Mouse (Mus musculus) limb, embryonic 13.5 days (tissue): ENCODE data around the gene Cpeb3. TPM values are rescaled to one million over a fixed set of nuclear protein-coding genes. Genes with fewer than 3 reads are reported as not detected.

ENCODE experiments used
- ATAC-seq: fragments of 200-750 bp; cut with Nextera tagmentation; 2 replicates; pipeline ENCODE4 v1.8.0; 2017; ENCODE audit warnings: low read depth, moderate number of reproducible peaks, moderate TSS enrichment; ENCODE audit not compliant: low FRiP score
- H3K27ac ChIP-seq: fragments of 300-500 bp; sonication (generic); 2 replicates; pipeline ENCODE4 v1.5.1; 2015; ENCODE audit warnings: inconsistent platforms, mild to moderate bottlenecking, moderate library complexity
- H3K27me3 ChIP-seq: fragments of 300-500 bp; sonication (generic); 2 replicates; pipeline ENCODE4 v1.6.1; 2015; ENCODE audit warnings: mild to moderate bottlenecking, inconsistent platforms
- H3K36me3 ChIP-seq: fragments of 300-500 bp; sonication (generic); 2 replicates; pipeline ENCODE4 v1.6.1; 2015; ENCODE audit warnings: inconsistent platforms, mild to moderate bottlenecking, moderate library complexity
- H3K4me1 ChIP-seq: fragments of 300-500 bp; sonication (generic); 2 replicates; pipeline ENCODE4 v1.6.1; 2015; ENCODE audit warnings: inconsistent platforms
- H3K4me2 ChIP-seq: fragments of 300-500 bp; sonication (generic); replicated peaks from 2 replicates; pipeline ENCODE4 v1.6.1; 2015; ENCODE audit warnings: inconsistent platforms, mild to moderate bottlenecking, moderate library complexity
- H3K4me3 ChIP-seq: fragments of 300-500 bp; sonication (generic); 2 replicates; pipeline ENCODE4 v1.5.1; 2015; ENCODE audit warnings: moderate library complexity, mild to moderate bottlenecking, inconsistent platforms
- H3K9ac ChIP-seq: fragments of 300-500 bp; sonication (generic); 2 replicates; pipeline ENCODE4 v1.6.1; 2015; ENCODE audit warnings: mild to moderate bottlenecking, inconsistent platforms
- H3K9me3 ChIP-seq: fragments of 300-500 bp; sonication (generic); 2 replicates; pipeline ENCODE4 v1.6.1; 2016; ENCODE audit warnings: inconsistent platforms
- WGBS: fragments of 180-500 bp; shearing (Covaris S2); methylation state at CpG from one replicate; pipeline ENCODE4 v1.1.7; 2015; 5-methylcytosine and 5-hydroxymethylcytosine counted together
- polyA plus RNA-seq: library from polyadenylated mRNA; unstranded; fragments of >200 nt; fragmentation: Nextera tagmentation; extraction: Ambion mirVana; gene quantifications from 2 replicates; pipeline ENCODE4 v1.2.1, GENCODE M21; 2015

Gene Cpeb3
- polyA plus RNA-seq, 1 experiment from 2014 or later: 1.0 TPM

DNA sequence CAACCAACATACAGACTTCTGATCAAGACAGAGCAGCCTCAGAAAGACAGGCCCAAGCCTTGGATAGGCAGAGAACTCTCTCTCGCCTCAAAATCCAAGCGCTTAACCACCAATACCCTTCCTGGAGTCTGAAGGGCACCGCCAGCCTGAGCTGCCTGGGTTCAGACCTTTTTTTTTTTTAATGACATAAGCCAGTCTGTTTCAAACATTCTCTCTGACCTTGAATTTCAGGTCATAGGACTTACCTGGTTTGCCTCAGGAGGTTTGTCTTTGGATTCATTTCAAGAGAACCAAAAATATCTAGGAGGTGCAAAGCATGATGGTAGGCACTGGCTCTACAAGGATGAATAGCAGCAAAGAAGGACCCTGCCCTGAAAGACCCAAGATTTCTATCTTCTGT is 134.1 kb downstream of the Cpeb3 start:
- Histone ChIP-seq H3K27me3 (no peaks in the 10 kb centered on the region), H3K36me3 (no peaks in the 10 kb centered on the region), H3K27ac (no peak overlapping the region), H3K4me1 (no peaks in the 10 kb centered on the region), H3K4me2 (no peak overlapping the region), H3K4me3 (no peak overlapping the region), H3K9ac (no peak overlapping the region), H3K9me3 (no peaks in the 10 kb centered on the region)
- 90% methylated on average over 3 of the region's 3 CpGs for WGBS
- no peak for ATAC-seq

DNA sequence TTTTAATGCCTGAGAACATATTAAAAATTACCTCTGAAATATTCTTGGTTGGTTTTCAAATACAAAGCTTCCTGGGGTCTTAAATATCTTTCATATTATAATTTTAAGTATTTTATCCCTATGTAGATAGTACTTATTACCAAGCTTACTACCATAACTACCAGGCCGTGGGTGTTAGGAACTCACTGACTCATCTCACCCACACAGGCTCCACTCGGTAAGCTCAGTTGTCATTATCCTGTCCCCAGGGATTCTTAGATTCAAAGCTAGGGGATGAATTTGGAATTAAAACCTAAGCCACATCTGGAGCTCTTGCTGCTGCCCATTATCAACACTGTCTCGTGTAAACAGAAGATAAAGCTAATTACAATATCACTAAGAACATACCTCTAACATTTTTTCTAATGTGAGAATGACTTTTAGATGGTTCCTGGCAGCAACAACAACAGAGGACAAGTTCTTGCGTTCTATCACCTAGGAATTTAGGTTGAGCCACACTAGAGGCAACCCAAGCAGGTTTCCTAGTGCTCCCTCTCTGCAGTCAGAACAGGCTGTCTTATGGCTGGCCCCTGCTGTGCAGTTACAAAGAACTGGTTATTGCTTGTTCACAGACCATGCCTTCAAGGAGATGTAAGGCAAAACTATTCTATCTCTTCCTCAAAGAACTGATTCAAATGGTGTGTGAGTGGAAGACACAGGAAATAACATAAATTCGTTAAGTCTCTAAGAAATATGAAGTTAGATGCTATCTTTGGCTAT is 135.4 kb downstream of the Cpeb3 start:
- Histone ChIP-seq H3K4me3 (no peak overlapping the region), H3K27me3 (no peaks in the 10 kb centered on the region), H3K9ac (no peak overlapping the region), H3K4me2 (no peak overlapping the region), H3K9me3 (no peaks in the 10 kb centered on the region), H3K27ac (no peak overlapping the region), H3K4me1 (no peaks in the 10 kb centered on the region), H3K36me3 (no peaks in the 10 kb centered on the region)
- WGBS: 68% methylated on average over 5 of the region's 5 CpGs
- ATAC-seq: no peak

GRCm38 (mm10) chr19:37069243-37069642 is 139.2 kb downstream of the Cpeb3 start:
- no peak overlapping the region for H3K4me3 ChIP-seq
- no peaks in the 10 kb centered on the region for H3K27me3 ChIP-seq
- H3K9me3 ChIP-seq: no peaks in the 10 kb centered on the region
- H3K9ac ChIP-seq: no peak overlapping the region
- no peak for ATAC-seq
- no peak overlapping the region for H3K4me2 ChIP-seq
- 79% methylated on average over 4 of the region's 4 CpGs for WGBS
- no peaks in the 10 kb centered on the region for H3K36me3 ChIP-seq
- H3K27ac ChIP-seq: no peak overlapping the region
- no peaks in the 10 kb centered on the region for H3K4me1 ChIP-seq

DNA sequence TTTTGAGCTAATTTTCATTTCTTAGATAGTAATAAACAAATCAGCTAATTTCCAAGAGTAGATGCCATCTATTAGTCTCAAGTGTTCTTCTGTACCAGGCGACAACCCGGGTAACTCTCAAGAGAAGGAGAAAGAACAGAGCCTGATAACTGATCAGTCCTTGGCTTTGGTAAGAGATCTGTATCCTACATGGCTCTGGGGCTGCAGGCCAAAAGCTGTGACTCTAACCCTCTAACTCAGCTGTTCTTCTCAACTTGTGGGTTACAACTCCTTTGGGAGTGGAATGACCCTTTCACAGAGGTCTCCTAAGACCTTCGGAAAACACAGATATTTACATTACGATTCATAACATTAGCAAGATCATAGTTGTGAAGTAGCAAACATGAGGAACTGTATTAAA is 148.3 kb downstream of the Cpeb3 start:
- no peak overlapping the region for H3K9ac ChIP-seq
- ATAC-seq: no peak
- no peak overlapping the region for H3K4me2 ChIP-seq
- no peaks in the 10 kb centered on the region for H3K4me1 ChIP-seq
- H3K27ac ChIP-seq: no peak overlapping the region
- H3K36me3 ChIP-seq: no peaks in the 10 kb centered on the region
- no peaks in the 10 kb centered on the region for H3K9me3 ChIP-seq
- WGBS: 80% methylated on average over 4 of the region's 4 CpGs
- H3K27me3 ChIP-seq: no peaks in the 10 kb centered on the region
- H3K4me3 ChIP-seq: no peak overlapping the region

- no peaks in the 10 kb centered on the region for H3K4me1 ChIP-seq
- H3K4me2 ChIP-seq: no peak overlapping the region
- H3K9me3 ChIP-seq: no peaks in the 10 kb centered on the region
- no peaks in the 10 kb centered on the region for H3K27me3 ChIP-seq
- no peak overlapping the region for H3K27ac ChIP-seq
- 71% methylated on average over 2 of the region's 2 CpGs for WGBS
- H3K36me3 ChIP-seq: no peaks in the 10 kb centered on the region
- no peak overlapping the region for H3K9ac ChIP-seq
- H3K4me3 ChIP-seq: no peak overlapping the region
- no peak for ATAC-seq
Observed at GRCm38 (mm10) chr19:37059623-37060022, 148.8 kb downstream of the Cpeb3 start.

GRCm38 (mm10) chr19:37057161-37057905 is 151.1 kb downstream of the Cpeb3 start:
- Histone ChIP-seq H3K9me3 (no peaks in the 10 kb centered on the region), H3K4me3 (no peak overlapping the region), H3K36me3 (no peaks in the 10 kb centered on the region), H3K4me2 (no peak overlapping the region), H3K9ac (no peak overlapping the region), H3K27ac (no peak overlapping the region), H3K27me3 (no peaks in the 10 kb centered on the region), H3K4me1 (no peaks in the 10 kb centered on the region)
- 74% methylated on average over 8 of the region's 8 CpGs for WGBS
- no peak for ATAC-seq

DNA sequence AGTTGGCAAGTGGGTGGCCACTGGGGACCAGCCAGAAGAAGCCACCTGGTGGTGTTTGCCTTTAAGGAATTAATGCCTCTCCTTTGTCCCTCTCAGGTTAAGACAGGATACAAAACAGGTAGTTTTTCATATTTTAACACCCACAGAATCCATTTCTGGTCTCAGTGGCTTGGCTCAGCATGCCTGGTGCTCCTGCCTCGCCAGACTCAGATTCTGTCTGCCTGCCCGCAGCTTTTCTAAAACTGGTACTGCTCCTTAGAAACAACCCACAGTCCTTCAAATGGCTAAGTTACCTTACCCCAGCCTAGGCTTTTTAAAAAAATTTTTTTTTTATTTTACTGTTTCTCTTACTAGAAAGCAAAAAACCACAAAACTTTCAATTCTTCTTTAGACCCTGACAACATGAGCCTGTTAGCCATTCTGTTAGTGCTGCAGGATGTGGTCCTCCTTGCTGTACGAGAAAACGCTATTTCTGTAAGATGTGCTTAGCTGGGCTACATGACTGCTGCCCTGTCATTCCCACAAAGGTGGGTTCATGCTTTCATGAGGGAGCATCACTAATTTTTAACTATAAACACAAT is 152.3 kb downstream of the Cpeb3 start:
- Histone ChIP-seq H3K27ac (no peak overlapping the region), H3K4me3 (no peak overlapping the region), H3K36me3 (no peaks in the 10 kb centered on the region), H3K4me2 (no peak overlapping the region), H3K4me1 (no peaks in the 10 kb centered on the region), H3K9me3 (no peaks in the 10 kb centered on the region), H3K27me3 (no peaks in the 10 kb centered on the region), H3K9ac (no peak overlapping the region)
- 79% methylated on average over 4 of the region's 4 CpGs for WGBS
- no peak for ATAC-seq

DNA sequence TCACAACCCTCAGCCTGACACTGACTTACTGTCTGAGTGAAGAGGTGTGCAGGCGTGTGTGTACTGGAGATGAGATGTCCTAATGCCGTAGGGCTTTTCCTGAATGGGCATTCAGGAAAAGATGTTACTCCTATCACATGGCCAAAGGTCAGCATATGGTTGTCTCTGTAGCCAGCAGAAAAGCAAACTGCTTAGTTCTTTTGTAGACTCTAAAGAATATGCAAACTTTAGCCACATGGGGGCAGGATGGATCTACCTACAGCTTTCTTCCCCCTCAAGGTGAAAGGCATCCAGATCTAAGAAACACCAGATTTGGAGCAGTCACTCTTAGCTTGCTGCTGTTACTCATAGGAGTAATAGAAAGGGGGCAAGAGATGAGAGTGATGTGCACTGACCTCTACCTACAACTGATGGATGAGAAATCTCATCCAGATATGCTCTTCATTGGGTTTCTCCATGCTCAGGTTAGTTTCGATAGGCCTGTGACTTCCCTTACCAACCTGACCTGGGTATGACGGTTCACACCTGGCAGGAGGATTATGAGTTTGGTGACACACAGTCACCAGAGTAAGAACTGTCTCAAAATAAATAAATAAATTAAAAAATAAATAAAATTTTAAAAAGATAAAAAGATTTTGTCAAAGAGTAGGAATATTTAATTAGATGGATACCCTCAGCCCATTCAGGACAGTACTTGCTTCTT is 157.6 kb downstream of the Cpeb3 start:
- no peak overlapping the region for H3K4me3 ChIP-seq
- H3K9ac ChIP-seq: no peak overlapping the region
- 72% methylated on average over 4 of the region's 4 CpGs for WGBS
- no peak overlapping the region for H3K4me2 ChIP-seq
- no peaks in the 10 kb centered on the region for H3K9me3 ChIP-seq
- ATAC-seq: 0 out of 2 replicates have a peak, but pooled peaks have one; percentile 5
- H3K36me3 ChIP-seq: no peaks in the 10 kb centered on the region
- H3K4me1 ChIP-seq: no peaks in the 10 kb centered on the region
- H3K27me3 ChIP-seq: no peaks in the 10 kb centered on the region
- H3K27ac ChIP-seq: no peak overlapping the region

DNA sequence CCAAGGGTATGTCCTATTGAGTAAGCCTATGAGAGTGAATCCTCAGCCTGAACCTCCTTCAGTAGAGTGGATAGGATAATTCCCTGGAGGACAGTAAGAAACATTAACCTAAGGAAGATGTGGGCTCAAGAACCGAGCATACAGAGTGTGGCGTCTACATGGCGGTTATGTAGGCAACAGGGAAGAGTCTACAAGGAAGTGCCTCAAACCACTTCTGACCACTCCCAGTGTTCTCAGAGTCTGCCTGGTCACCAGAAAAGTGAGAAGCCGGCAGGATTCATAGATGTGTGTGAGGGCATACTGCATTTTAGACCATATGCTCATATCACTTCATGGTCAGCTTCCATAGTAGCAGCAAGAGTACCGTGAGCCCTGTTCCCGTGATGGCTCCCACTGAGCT is 159.9 kb downstream of the Cpeb3 start:
- no peak for ATAC-seq
- 91% methylated on average over 6 of the region's 6 CpGs for WGBS

DNA sequence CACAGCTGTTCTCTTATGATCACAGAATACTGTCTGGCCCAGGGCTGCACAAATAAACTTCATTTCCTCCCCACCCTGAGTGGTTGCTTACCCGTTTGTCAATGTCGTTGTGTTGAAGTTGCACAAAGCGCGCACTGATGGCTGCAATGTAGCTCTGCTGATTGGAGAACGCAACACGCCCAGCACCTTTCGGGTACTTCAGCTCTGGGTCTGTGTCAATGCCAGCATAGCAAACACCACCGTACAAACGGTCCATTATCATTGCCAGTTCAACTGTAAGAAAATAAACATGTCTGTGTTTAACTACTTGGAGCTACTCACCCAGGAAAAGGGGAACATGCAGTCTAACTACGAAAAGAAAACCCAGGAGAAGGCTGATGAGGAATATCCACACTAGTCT is 164.0 kb downstream of the Cpeb3 start:
- Histone ChIP-seq H3K4me2 (no peak overlapping the region), H3K9ac (no peak overlapping the region), H3K36me3 (no peaks in the 10 kb centered on the region), H3K27me3 (no peaks in the 10 kb centered on the region), H3K27ac (no peak overlapping the region), H3K9me3 (no peaks in the 10 kb centered on the region), H3K4me1 (no peaks in the 10 kb centered on the region), H3K4me3 (no peak overlapping the region)
- 89% methylated on average over 10 of the region's 10 CpGs for WGBS
- no peak for ATAC-seq

More for the DNA sequence above, 159.9 kb downstream of the Cpeb3 start:
- Histone ChIP-seq H3K4me3 (no peak overlapping the region), H3K9me3 (no peaks in the 10 kb centered on the region), H3K27ac (no peak overlapping the region), H3K9ac (no peak overlapping the region), H3K4me2 (no peak overlapping the region), H3K36me3 (no peaks in the 10 kb centered on the region), H3K4me1 (no peaks in the 10 kb centered on the region), H3K27me3 (no peaks in the 10 kb centered on the region)

- Histone ChIP-seq H3K4me3 (no peak overlapping the region), H3K9me3 (no peaks in the 10 kb centered on the region), H3K27me3 (no peaks in the 10 kb centered on the region), H3K4me2 (no peak overlapping the region), H3K9ac (no peak overlapping the region), H3K4me1 (no peaks in the 10 kb centered on the region), H3K27ac (no peak overlapping the region), H3K36me3 (no peaks in the 10 kb centered on the region)
- no peak for ATAC-seq
Observed at GRCm38 (mm10) chr19:37040906-37041305, 167.5 kb downstream of the Cpeb3 start.

DNA sequence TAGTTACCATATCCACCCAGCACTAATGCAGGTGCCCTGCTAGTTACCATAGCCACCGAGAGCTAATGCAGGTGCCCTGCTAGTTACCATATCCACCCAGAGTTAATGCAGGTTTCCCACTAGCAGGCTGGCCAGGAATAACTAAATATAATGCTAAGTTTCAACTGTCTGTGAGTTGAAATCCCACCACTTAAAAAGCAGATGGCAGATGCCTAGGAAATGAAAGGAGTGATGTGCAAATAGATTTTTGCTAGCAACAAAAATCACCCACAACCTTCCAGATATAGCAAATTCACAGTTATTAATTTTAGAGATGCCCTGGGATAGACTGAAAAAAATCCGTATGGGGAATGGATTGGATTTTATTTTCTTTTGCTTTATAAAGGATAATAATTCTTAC is 176.0 kb downstream of the Cpeb3 start:
- WGBS: 77% methylated on average over 2 of the region's 2 CpGs
- Histone ChIP-seq H3K4me2 (no peak overlapping the region), H3K27ac (no peak overlapping the region), H3K27me3 (no peaks in the 10 kb centered on the region), H3K36me3 (no peaks in the 10 kb centered on the region), H3K9ac (no peak overlapping the region), H3K4me1 (no peaks in the 10 kb centered on the region), H3K9me3 (no peaks in the 10 kb centered on the region), H3K4me3 (no peak overlapping the region)
- ATAC-seq: no peak
